Mouse (Mus musculus) bone marrow macrophage, adult 2 months (primary cell): Measurements from ENCODE around the gene Arl5b. TPM values are rescaled to one million over a fixed set of nuclear protein-coding genes. Genes with fewer than 3 reads are reported as not detected.

ENCODE experiments used
- H3K27ac ChIP-seq: 2 replicates; pipeline ENCODE4 v1.5.1; 2012; ENCODE audit warnings: low read depth, low read length; ENCODE audit not compliant: insufficient read depth
- H3K4me1 ChIP-seq: 2 replicates; pipeline ENCODE4 v1.6.1; 2012; ENCODE audit warnings: low read length; ENCODE audit not compliant: control insufficient read depth, insufficient read depth
- H3K4me3 ChIP-seq: 2 replicates; pipeline ENCODE4 v1.5.1; 2012; ENCODE audit warnings: mild to moderate bottlenecking, low read length, moderate library complexity; ENCODE audit not compliant: insufficient read depth
- CTCF ChIP-seq: IDR thresholded peaks from 2 replicates; pipeline ENCODE4 v1.5.1; 2012; ENCODE audit warnings: low read depth, mild to moderate bottlenecking, low read length, moderate library complexity
- POLR2A ChIP-seq: IDR thresholded peaks from 2 replicates; pipeline ENCODE4 v1.6.1; 2012; ENCODE audit warnings: mild to moderate bottlenecking, low read depth, low read length, borderline replicate concordance
- polyA plus RNA-seq: library from polyadenylated mRNA; stranded (reverse); fragments of >200 nt; gene quantifications from 2 replicates; pipeline ENCODE4 v1.2.4, GENCODE M21; 2012; ENCODE audit not compliant: missing spikeins, insufficient read depth, insufficient read length

Gene Arl5b
- polyA plus RNA-seq, 1 experiment, result 9.7 TPM

GRCm38 (mm10) chr2:15111808-15112440, 62.7 kb downstream of the Arl5b start:
- no peak for TF ChIP-seq CTCF
- no peak overlapping the region for H3K4me3 ChIP-seq
- H3K4me1 ChIP-seq, result no peaks in the 10 kb centered on the region
- no peak overlapping the region for H3K27ac ChIP-seq

DNA sequence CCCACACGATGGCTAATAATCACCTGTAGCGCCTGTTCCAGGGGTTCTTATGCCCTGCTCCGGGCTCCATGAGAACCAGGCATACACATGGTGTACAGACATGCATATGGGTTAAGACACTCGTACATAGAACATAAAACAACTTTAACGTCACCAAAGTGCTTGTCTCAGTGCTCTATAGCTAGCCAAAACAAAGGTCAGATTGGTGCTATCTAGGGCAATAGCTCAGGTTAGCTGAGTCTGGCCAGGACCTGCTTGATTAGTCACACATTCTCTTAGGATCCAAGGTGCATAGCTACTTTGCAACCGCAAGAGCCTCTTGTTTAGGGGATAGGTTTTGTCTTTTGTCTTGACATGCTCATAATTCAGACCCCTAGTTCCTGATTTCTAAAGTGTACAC, 63.5 kb downstream of the Arl5b start:
- Histone ChIP-seq H3K4me3 (no peak overlapping the region), H3K27ac (no peak overlapping the region), H3K4me1 (no peaks in the 10 kb centered on the region)
- TF ChIP-seq CTCF (no peak), POLR2A (no peak)

DNA sequence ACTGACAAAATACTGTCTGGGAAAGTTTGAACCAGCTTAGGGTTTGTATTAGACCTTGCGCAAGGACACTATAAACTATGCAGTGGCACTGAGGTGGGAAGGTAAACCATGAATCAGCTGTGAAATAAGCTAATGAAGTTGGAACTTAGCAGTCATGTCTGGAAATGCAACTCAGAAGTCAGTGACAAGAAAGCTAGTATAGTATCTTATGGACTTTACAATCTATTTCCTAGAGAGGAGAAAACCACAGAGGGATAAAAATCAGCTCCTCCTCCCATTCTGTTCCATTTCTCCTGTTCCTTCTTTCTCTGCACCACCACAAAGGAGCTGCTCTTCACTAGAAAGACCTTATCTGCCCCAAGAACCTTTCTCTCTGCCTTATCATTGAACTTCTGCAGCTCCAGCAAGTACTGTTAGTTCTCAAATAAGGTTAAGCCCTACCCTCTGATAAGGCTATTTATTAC, 72.1 kb downstream of the Arl5b start:
- TF ChIP-seq CTCF (no peak), POLR2A (no peak)
- H3K27ac ChIP-seq, result no peak overlapping the region
- no peaks in the 10 kb centered on the region for H3K4me1 ChIP-seq
- no peak overlapping the region for H3K4me3 ChIP-seq

Other genes starting within 250 kb of the Arl5b start
- gene Nsun6, start 5.7 kb downstream of the Arl5b start, polyA plus RNA-seq, result 7.5 and 7.7 TPM in 2 replicates